Mouse (Mus musculus): ENCODE measurements around the gene Rnaseh2a.

DNA sequence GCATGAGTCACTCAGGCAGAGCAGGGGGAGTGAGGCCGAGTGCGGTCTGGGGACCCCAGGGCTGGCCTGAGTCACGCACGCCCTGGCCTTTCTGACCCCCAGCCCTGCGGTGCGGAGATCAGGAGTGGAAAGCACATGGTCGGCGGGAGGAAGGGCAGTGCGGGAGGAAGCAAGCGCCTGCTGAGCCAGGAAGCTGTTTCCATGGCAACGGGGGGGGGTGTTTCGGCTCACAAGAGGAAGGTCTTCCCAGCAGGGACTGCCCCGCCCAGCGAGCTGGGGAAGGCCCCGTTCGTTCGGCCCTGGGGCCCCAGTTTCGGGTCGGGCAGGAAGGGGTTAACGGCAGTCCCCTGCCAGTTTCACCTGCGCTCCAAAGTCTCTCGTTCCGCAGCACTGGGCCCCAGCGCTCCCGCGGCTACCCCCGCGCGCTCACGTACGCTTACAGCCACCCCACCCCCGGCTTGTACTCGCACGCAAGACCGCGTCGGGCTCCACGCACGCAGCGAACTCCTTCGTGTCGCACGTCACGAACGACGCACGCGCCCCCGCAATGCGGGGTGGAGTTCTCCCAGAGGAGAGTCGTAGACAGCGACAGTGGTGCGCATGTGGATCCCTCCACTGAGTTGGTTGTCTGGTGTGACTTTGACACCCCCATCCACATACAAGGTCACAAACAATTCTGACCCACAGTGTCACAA lies 16.3 kb upstream of the Rnaseh2a start:
- TF ChIP-seq POLR2A (IDR thresholded peaks at IDR 0.05; ENCODE audit: insufficient read depth, low read length) (no peak), CTCF (IDR thresholded peaks at IDR 0.05; ENCODE audit: low read depth, low read length) (no peak)

Data from ES-Bruce4 (cell line).